Mouse (Mus musculus) CH12F3 (cell line): Measurements from ENCODE around the gene Erv3.

Experiments used
- in situ Hi-C: fragments of 300-500 bp; cut with MboI; formaldehyde crosslinking; loops from 2 replicates; pipeline ENCODE4 v1.14.3; 2020; ENCODE audit warnings: low sequenced_read_pairs

Erv3 gene

GRCm38 (mm10) chr2:131859721-131860120 lies at the start of gene Erv3:
Gene Erv3 (minus strand): TSS chr2:131859747.
- in situ Hi-C loops, result no loop called here

GRCm38 (mm10) chr2:131908906-131909305 lies 49.4 kb upstream of the Erv3 start:
- in situ Hi-C loops, result no loop called here

GRCm38 (mm10) chr2:131908351-131908861 lies 48.9 kb upstream of the Erv3 start:
- in situ Hi-C loops, result no loop called here

- in situ Hi-C loops, result no loop called here
Observed at GRCm38 (mm10) chr2:131907311-131907710, 47.8 kb upstream of the Erv3 start.

- in situ Hi-C loops, result no loop called here
Observed at GRCm38 (mm10) chr2:131906846-131907245, 47.3 kb upstream of the Erv3 start.

- in situ Hi-C loops, result no loop called here
Observed at GRCm38 (mm10) chr2:131906266-131906665, 46.7 kb upstream of the Erv3 start.

- in situ Hi-C loops, result no loop called here
Observed at GRCm38 (mm10) chr2:131905776-131906175, 46.2 kb upstream of the Erv3 start.

GRCm38 (mm10) chr2:131905025-131905424 lies 45.5 kb upstream of the Erv3 start:
- in situ Hi-C loops, result no loop called here

- in situ Hi-C loops, result no loop called here
Observed at GRCm38 (mm10) chr2:131902867-131903266, 43.3 kb upstream of the Erv3 start.

- in situ Hi-C loops, result no loop called here
Observed at GRCm38 (mm10) chr2:131902423-131902822, 42.9 kb upstream of the Erv3 start.

GRCm38 (mm10) chr2:131897336-131898109 lies 38.0 kb upstream of the Erv3 start:
- in situ Hi-C loops, result no loop called here

GRCm38 (mm10) chr2:131896011-131896410 lies 36.5 kb upstream of the Erv3 start:
- in situ Hi-C loops, result no loop called here

- in situ Hi-C loops, result no loop called here
Observed at GRCm38 (mm10) chr2:131895106-131895505, 35.6 kb upstream of the Erv3 start.

GRCm38 (mm10) chr2:131892534-131892933 lies 33.0 kb upstream of the Erv3 start:
- in situ Hi-C loops, result no loop called here

- in situ Hi-C loops, result no loop called here
Observed at GRCm38 (mm10) chr2:131888233-131888632, 28.7 kb upstream of the Erv3 start.

GRCm38 (mm10) chr2:131886503-131887160 lies 27.1 kb upstream of the Erv3 start:
- in situ Hi-C loops, result no loop called here

GRCm38 (mm10) chr2:131883136-131883535 lies 23.6 kb upstream of the Erv3 start:
- in situ Hi-C loops, result no loop called here

- in situ Hi-C loops, result no loop called here
Observed at GRCm38 (mm10) chr2:131881766-131882165, 22.2 kb upstream of the Erv3 start.

- in situ Hi-C loops, result no loop called here
Observed at GRCm38 (mm10) chr2:131876551-131877265, 17.2 kb upstream of the Erv3 start.

- in situ Hi-C loops, result no loop called here
Observed at GRCm38 (mm10) chr2:131873376-131873775, 13.8 kb upstream of the Erv3 start.

GRCm38 (mm10) chr2:131868983-131869382 lies 9.4 kb upstream of the Erv3 start:
- in situ Hi-C loops, result no loop called here
